Mouse (Mus musculus): ENCODE data around the gene Endov. TPM values are rescaled to one million over a fixed set of nuclear protein-coding genes. Genes with fewer than 3 reads are reported as not detected.
A peak's percentile ranks its signal among the peaks of the same experiment; 100 is the strongest.

Gene Endov
- polyA plus RNA-seq, 1 experiment from 2014 or later = 15.7 TPM

- no peaks in the 10 kb centered on the region for H3K9me3 ChIP-seq (ENCODE audit: control insufficient read depth, low read depth, low read length)
- no peak for ATAC-seq (ENCODE audit: insufficient number of reproducible peaks, insufficient read depth, low FRiP score, low read depth)
- no peak overlapping the region for H3K4me3 ChIP-seq (ENCODE audit: low read depth, low read length)
- H3K36me3 ChIP-seq (ENCODE audit: control insufficient read depth, insufficient read depth, low read length) = peaks cover 2% of the 10 kb centered on the region; the same call in 1 of the 2 replicates
- H3K9ac ChIP-seq (replicated peaks; ENCODE audit: low read depth, low read length) = no peak overlapping the region
- H3K4me1 ChIP-seq (ENCODE audit: control insufficient read depth, insufficient read depth, low read length) = no peaks in the 10 kb centered on the region
- H3K27me3 ChIP-seq (ENCODE audit: control insufficient read depth, insufficient read depth, low read length) = peaks cover 3% of the 10 kb centered on the region; the same call in 1 of the 2 replicates
- H3K27ac ChIP-seq (ENCODE audit: low read length) = no peak overlapping the region
- 38% methylated on average over 9 of the region's 9 CpGs for WGBS
- H3K4me2 ChIP-seq (replicated peaks; ENCODE audit: low read depth, low read length) = no peak overlapping the region
These were observed 22.0 kb downstream of the Endov start for GRCm38 (mm10) chr11:119513038-119513659.

DNA sequence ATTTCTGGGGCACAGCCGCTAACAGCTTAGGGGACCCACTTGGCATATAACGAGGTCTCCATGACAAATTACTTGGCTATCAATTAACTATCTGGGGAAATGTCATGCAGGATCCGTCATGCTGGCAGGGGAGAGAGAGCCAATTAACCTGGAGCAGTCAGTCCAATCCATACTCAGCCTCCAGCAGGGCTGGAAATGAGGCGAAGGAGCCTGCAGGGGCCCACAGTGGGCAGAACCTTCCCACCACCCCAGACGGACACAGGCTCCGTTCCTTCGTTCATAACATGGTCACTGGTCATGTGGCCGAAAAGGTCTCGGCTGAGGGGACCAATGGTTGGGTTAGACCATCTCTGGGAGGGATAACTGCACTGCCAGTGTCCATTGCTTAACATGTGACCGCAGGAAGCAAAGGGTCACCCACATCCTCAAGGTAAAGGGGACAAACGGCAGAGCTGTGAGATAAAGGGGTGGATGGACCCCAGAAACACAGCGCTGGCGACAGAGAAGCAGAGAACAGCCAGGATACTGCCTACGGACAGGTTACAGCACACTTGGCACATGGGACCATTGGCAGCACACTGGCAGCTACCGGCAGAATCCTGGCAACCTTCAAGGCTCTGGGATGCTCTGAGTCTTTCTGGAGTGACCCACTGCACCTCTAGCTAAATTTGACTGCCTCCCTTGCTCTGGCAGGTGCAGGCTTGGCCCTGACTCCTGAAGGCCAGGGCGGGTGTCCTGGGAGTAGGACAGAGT, 23.1 kb downstream of the Endov start:
- Histone ChIP-seq H3K4me2 (replicated peaks; ENCODE audit: low read depth, low read length) (peak overlapping the region; percentile 22; the same call in 1 of the 2 replicates), H3K9me3 (ENCODE audit: control insufficient read depth, low read depth, low read length) (no peaks in the 10 kb centered on the region), H3K27me3 (ENCODE audit: control insufficient read depth, insufficient read depth, low read length) (peaks cover 3% of the 10 kb centered on the region; the same call in 1 of the 2 replicates), H3K27ac (ENCODE audit: low read length) (no peak overlapping the region), H3K9ac (replicated peaks; ENCODE audit: low read depth, low read length) (no peak overlapping the region), H3K36me3 (ENCODE audit: control insufficient read depth, insufficient read depth, low read length) (no peaks in the 10 kb centered on the region), H3K4me3 (ENCODE audit: low read depth, low read length) (no peak overlapping the region), H3K4me1 (ENCODE audit: control insufficient read depth, insufficient read depth, low read length) (no peaks in the 10 kb centered on the region)
- 57% methylated on average over 16 of the region's 16 CpGs for WGBS
- no peak for ATAC-seq (ENCODE audit: insufficient number of reproducible peaks, insufficient read depth, low FRiP score, low read depth)

DNA sequence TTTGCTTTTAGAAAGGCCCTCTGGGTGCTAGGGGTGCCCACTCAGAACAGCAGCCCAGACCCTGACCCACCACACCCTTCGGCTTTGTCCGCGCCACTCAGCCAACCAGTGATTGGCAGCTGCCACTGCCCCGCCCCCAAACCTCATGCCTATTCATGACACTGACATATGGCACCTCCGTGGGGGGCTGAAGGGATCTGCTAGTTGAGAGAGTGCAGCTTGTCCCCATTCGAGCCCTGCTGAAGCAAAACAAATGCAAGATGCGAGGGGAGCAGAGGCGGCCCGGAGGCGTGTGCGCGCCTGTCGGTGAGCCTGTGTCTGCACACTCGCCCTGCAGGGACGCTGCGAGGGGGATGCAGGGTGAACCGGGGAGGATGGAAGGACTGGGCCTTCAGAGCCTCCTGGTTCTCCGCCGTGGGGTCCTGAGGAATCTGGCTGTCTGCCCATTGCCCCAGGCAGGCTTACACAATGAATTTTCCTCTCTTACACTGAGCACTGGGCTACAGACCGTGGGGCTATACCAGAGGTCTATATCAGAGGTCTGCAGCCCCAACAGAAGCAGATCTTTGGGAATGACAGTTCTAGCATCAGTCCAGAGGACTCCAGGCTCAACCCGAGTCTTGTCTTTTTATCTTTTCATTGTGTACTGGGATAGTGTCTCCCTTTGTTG, 24.0 kb downstream of the Endov start:
- H3K4me1 ChIP-seq (ENCODE audit: control insufficient read depth, insufficient read depth, low read length) = no peaks in the 10 kb centered on the region
- H3K27ac ChIP-seq (ENCODE audit: low read length) = no peak overlapping the region
- no peak overlapping the region for H3K4me3 ChIP-seq (ENCODE audit: low read depth, low read length)
- no peaks in the 10 kb centered on the region for H3K9me3 ChIP-seq (ENCODE audit: control insufficient read depth, low read depth, low read length)
- no peak for ATAC-seq (ENCODE audit: insufficient number of reproducible peaks, insufficient read depth, low FRiP score, low read depth)
- peaks cover 3% of the 10 kb centered on the region; the same call in 1 of the 2 replicates for H3K27me3 ChIP-seq (ENCODE audit: control insufficient read depth, insufficient read depth, low read length)
- H3K36me3 ChIP-seq (ENCODE audit: control insufficient read depth, insufficient read depth, low read length) = no peaks in the 10 kb centered on the region
- WGBS = 6% methylated on average over 21 of the region's 21 CpGs
- H3K4me2 ChIP-seq (replicated peaks; ENCODE audit: low read depth, low read length) = peak overlapping the region; percentile 22; the same call in 1 of the 2 replicates
- no peak overlapping the region for H3K9ac ChIP-seq (replicated peaks; ENCODE audit: low read depth, low read length)

DNA sequence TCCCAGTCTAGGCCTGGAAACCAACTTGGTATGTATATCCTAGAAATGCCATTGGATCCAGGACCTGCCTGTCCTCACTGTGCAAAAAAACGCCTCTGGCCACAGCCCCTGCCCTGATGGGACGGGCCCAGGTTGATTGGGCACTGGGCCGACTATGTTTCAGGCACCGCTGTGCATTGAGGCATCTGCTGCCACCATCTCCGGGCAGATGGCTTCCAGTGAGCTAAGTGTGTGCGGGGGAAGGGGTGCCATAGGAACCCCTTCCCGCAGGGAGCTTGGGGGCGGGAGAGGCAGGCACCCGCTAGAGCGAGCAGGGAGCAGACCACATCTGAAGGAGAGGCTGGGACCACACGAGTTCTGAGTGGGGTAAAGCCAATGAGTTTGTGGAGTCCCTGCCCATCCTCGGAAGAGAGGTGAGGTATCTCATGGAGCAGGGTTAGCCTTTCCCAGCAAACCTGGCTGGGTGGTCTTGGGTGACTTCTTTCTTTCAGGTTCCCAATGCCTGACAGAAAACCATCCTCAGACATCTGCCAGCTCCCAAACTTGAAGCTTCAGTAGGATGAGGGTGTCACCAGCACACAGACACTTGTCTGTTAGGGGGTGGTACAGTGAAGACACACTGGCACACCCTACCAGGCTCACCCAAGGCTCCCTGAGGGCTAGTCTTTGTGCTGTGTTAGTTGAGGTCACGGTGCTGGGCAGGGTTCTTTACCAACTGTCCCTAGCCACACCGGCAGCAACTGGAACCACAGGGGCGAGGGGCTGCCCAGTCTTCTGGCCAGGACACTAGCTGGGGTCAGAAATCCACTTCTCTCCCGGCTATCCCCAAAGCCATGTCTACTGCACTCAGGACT, 24.9 kb downstream of the Endov start:
- H3K27ac ChIP-seq (ENCODE audit: low read length) = no peak overlapping the region
- no peak for ATAC-seq (ENCODE audit: insufficient number of reproducible peaks, insufficient read depth, low FRiP score, low read depth)
- no peak overlapping the region for H3K4me2 ChIP-seq (replicated peaks; ENCODE audit: low read depth, low read length)
- 73% methylated on average over 16 of the region's 16 CpGs for whole genome bisulfite sequencing
- H3K36me3 ChIP-seq (ENCODE audit: control insufficient read depth, insufficient read depth, low read length) = no peaks in the 10 kb centered on the region
- H3K9me3 ChIP-seq (ENCODE audit: control insufficient read depth, low read depth, low read length) = no peaks in the 10 kb centered on the region
- no peak overlapping the region for H3K9ac ChIP-seq (replicated peaks; ENCODE audit: low read depth, low read length)
- no peak overlapping the region for H3K4me3 ChIP-seq (ENCODE audit: low read depth, low read length)
- H3K27me3 ChIP-seq (ENCODE audit: control insufficient read depth, insufficient read depth, low read length) = peaks cover 3% of the 10 kb centered on the region; the same call in 1 of the 2 replicates
- H3K4me1 ChIP-seq (ENCODE audit: control insufficient read depth, insufficient read depth, low read length) = no peaks in the 10 kb centered on the region

DNA sequence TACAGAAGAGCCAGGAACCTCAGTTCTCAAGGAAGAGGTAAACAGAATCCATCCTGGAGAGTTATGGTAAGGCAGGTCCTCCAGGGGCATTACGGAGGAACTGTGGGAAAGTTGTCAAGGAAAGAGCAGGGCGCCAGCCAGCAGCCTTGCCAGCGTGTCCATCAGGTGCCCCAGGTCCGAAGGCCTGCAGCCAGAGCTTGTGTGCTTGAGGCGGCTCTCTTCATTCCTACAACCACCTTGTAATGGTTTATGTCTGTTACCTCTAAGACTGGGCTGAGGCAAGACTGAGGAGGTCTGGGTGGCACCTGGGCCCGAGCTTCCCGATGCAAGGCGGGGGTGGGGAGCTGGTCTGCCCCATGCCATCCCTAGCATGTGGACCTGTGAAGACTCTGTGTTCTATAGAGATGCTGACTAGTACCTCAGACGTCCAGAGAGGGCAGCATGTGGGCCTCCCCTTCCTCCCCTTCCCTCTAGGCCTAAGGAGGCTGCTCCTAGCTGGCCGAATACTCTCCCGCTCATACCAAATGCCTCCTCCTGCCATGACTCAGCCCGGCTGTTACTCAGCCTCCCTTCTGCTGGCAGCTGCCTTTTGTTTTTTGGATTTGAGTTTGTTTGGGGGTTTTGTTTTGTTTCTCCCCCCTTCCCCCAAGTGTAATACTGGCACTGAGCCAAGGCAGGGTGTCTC, 25.7 kb downstream of the Endov start:
- Histone ChIP-seq H3K9me3 (ENCODE audit: control insufficient read depth, low read depth, low read length) (no peaks in the 10 kb centered on the region), H3K4me3 (ENCODE audit: low read depth, low read length) (no peak overlapping the region), H3K4me2 (replicated peaks; ENCODE audit: low read depth, low read length) (no peak overlapping the region), H3K9ac (replicated peaks; ENCODE audit: low read depth, low read length) (no peak overlapping the region), H3K36me3 (ENCODE audit: control insufficient read depth, insufficient read depth, low read length) (no peaks in the 10 kb centered on the region), H3K4me1 (ENCODE audit: control insufficient read depth, insufficient read depth, low read length) (no peaks in the 10 kb centered on the region), H3K27ac (ENCODE audit: low read length) (no peak overlapping the region), H3K27me3 (ENCODE audit: control insufficient read depth, insufficient read depth, low read length) (peaks cover 3% of the 10 kb centered on the region; the same call in 1 of the 2 replicates)
- 71% methylated on average over 12 of the region's 12 CpGs for WGBS
- ATAC-seq (ENCODE audit: insufficient number of reproducible peaks, insufficient read depth, low FRiP score, low read depth) = peak; percentile 50; the same call in 1 of the 2 replicates

DNA sequence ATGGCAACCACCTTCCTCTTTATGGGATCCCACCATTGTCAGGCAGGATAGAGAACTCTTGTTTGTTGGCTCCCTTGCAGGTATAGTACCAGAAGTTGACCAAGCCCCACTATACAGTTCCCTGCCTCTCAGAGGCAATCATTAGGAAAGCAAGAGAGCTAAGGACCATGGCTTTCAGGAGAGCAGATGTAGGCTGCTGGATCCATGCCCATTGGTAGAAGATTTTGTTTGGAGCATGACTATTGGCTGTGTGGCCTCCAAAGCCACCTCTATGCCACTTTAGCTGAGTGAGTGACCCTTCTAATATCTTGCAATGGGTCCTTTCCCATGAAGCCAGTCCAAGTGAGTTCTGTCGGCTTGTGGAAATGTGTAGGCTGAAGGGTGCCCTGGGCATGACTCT, 28.2 kb downstream of the Endov start:
- ATAC-seq (ENCODE audit: insufficient number of reproducible peaks, insufficient read depth, low FRiP score, low read depth) = no peak
- Histone ChIP-seq H3K4me3 (ENCODE audit: low read depth, low read length) (no peak overlapping the region), H3K27ac (ENCODE audit: low read length) (no peak overlapping the region), H3K9ac (replicated peaks; ENCODE audit: low read depth, low read length) (no peak overlapping the region), H3K4me2 (replicated peaks; ENCODE audit: low read depth, low read length) (no peak overlapping the region), H3K27me3 (ENCODE audit: control insufficient read depth, insufficient read depth, low read length) (peaks cover 3% of the 10 kb centered on the region; the same call in 1 of the 2 replicates), H3K36me3 (ENCODE audit: control insufficient read depth, insufficient read depth, low read length) (no peaks in the 10 kb centered on the region), H3K9me3 (ENCODE audit: control insufficient read depth, low read depth, low read length) (no peaks in the 10 kb centered on the region), H3K4me1 (ENCODE audit: control insufficient read depth, insufficient read depth, low read length) (no peaks in the 10 kb centered on the region)
- 96% methylated on average over 1 of the region's 1 CpGs for WGBS

DNA sequence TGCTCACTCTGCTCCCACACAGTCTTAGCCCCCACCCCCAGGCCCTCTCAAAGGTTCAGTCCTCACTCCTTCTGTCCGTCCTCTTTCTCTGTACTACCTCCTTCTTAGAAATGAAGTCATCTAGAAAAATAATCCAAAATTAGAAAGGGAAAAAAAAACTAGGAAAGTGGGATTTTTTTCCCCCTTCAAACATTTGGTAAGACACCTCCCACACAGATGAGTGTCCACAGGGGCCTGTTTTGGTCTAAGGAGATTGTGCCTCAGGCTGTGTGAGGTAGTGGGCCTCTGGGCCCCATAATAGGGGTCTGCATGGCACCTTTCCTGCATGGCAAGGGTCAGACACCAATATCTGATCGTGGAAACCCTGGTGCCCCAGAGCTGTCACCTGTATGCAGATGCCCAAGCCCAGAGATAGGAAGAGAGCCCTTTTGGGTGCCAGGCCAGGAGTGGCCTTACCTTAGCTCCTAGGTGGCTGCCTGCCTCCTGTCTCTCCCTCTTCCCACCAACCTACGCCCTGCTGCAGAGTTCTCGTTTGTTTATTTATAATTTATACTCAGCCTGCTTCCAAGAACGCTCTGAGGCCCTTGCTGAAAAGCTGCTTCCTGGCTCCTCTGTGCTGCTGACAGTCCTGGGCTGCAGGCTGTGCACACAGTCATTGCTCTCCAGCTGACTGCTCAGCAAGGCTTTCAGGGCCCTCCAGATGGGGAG, 29.0 kb downstream of the Endov start:
- Histone ChIP-seq H3K27me3 (ENCODE audit: control insufficient read depth, insufficient read depth, low read length) (peaks cover 3% of the 10 kb centered on the region; the same call in 1 of the 2 replicates), H3K4me2 (replicated peaks; ENCODE audit: low read depth, low read length) (no peak overlapping the region), H3K4me3 (ENCODE audit: low read depth, low read length) (no peak overlapping the region), H3K27ac (ENCODE audit: low read length) (no peak overlapping the region), H3K9me3 (ENCODE audit: control insufficient read depth, low read depth, low read length) (no peaks in the 10 kb centered on the region), H3K9ac (replicated peaks; ENCODE audit: low read depth, low read length) (no peak overlapping the region), H3K4me1 (ENCODE audit: control insufficient read depth, insufficient read depth, low read length) (peaks cover 2% of the 10 kb centered on the region; the same call in 1 of the 2 replicates), H3K36me3 (ENCODE audit: control insufficient read depth, insufficient read depth, low read length) (no peaks in the 10 kb centered on the region)
- ATAC-seq (ENCODE audit: insufficient number of reproducible peaks, insufficient read depth, low FRiP score, low read depth) = no peak
- WGBS = 43% methylated on average over 5 of the region's 5 CpGs

Data from stomach, embryonic 14.5 days (tissue).